In the genomic region with DNA sequence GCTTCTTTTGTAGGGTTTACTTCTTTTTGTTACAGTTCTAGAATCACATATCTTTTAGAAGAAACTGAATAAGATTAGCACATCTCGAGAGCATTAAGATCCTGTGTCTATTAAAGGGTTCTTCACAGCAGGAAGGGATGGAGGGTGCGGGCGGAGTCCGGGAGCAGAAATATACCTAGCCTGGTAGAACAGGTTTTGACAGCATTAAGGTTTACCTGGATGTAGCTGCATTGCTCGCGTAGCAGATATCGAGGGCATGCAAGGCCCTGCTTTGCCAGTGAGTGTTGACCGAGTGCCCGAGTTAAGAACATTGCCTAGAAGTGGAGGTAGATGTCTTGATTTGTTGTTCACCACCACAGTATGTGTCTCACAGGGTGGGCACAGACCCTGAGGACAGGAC, we compare ENCODE assay signal across 15 mouse cellular contexts.
"Had no signal": no experiment of that assay in that cellular context is flagged by ENCODE, and none has a peak within 500 bp of the region (broad histone marks: within the 10 kb centered on the region; RNA-seq: fewer than 3 reads in every experiment).

No protein-coding gene starts in this region.

- H3K9ac ChIP-seq: limb, embryonic 12.5 days; lung, embryonic 15.5 days; midbrain, embryonic 12.5 days; neural tube, embryonic 13.5 days; stomach, embryonic 15.5 days had no signal

- DNase-seq: kidney, adult 18-20 months; layer of hippocampus, adult 9-11 months; layer of hippocampus, postnatal 36 days; lung, postnatal 14 days; retina, postnatal 1 day; right cerebral cortex, postnatal 4 days; thymus, adult 2 months; thymus, postnatal 4 days had no signal

- H3K9me3 ChIP-seq: limb, embryonic 12.5 days; lung, embryonic 15.5 days; midbrain, embryonic 12.5 days; neural tube, embryonic 13.5 days; stomach, embryonic 15.5 days had no signal

- H3K27ac ChIP-seq: limb, embryonic 12.5 days; macrophage; midbrain, embryonic 12.5 days; neural tube, embryonic 13.5 days; stomach, embryonic 15.5 days had no signal

- H3K4me2 ChIP-seq: limb, embryonic 12.5 days; midbrain, embryonic 12.5 days; neural tube, embryonic 13.5 days; stomach, embryonic 15.5 days had no signal

- H3K4me1 ChIP-seq: limb, embryonic 12.5 days; midbrain, embryonic 12.5 days; neural tube, embryonic 13.5 days; stomach, embryonic 15.5 days had no signal

- H3K4me3 ChIP-seq: limb, embryonic 12.5 days; lung, embryonic 15.5 days; midbrain, embryonic 12.5 days; neural tube, embryonic 13.5 days; stomach, embryonic 15.5 days had no signal

- H3K27me3 ChIP-seq: stomach, embryonic 15.5 days had no signal

- H3K36me3 ChIP-seq: limb, embryonic 12.5 days; lung, embryonic 15.5 days; midbrain, embryonic 12.5 days; neural tube, embryonic 13.5 days; stomach, embryonic 15.5 days had no signal

- ATAC-seq: midbrain, embryonic 16.5 days had no signal
